In the genomic region with DNA sequence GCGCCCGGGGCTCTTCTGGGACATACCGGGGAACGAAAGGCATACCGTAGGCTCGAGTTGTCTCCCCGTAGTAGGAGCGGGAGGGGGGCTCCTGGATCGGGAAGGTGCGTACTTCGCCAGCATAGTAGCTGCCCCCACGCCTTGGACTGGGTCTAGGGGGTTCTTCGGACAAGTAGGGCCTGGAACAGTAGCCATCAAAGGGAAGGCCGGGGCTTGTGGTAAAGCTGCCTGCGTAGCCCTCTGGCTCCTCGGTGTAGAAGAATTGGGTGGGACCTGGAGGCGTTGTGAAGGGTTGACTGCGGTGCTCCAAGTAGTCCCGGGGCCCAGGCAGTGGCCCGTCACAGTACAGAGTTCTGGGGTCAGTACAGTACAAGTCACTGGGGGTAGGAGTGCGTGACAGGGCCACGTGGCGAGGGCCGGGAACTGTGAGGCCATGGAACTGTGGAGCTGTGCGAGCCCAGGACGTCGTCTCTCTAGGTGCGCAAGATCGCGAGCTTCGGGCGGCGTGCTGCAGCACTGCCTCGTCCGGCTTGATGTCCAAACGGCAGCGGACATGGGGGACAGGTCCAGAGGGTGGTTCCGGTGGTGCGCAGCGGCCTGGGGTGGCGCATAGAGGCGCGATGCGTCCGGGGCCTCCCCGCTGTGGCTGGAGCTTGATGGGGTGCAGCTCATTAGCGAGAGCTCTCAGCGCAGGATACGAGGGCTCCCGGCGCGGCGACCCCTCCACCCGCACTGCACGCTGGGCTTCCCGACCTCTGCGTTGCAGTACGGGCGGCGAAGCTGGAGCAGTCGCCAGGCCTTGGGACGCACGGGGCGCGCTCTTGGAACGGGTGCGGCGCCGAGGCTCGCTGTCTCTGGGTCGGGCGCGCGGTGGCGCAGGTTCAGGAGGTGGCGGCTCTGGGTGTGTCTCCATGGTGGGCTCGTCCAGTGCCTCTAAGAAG, we compare ENCODE assay signal across 8 mouse cellular contexts. TPM values are rescaled to one million over a fixed set of nuclear protein-coding genes. Genes with fewer than 3 reads are reported as not detected.
DNase-seq lines count a peak whose midpoint lies in the region; ATAC-seq and TF ChIP-seq lines count a peak whose summit lies in the region.

No protein-coding gene starts in this region.

- no peak overlapping the region for H3K9ac ChIP-seq in hindbrain, postnatal 0 days (replicated peaks; ENCODE audit: low read length)
- H3K9ac ChIP-seq in neural tube, embryonic 14.5 days (replicated peaks; ENCODE audit: low read depth, low read length), result no peak overlapping the region

- peak; percentile 68 to 81 for DNase-seq in cerebellum, adult 2 months
- DNase-seq in thymus, postnatal 0 days (ENCODE audit: low spot score), result peak; percentile 12
- DNase-seq in thymus, adult 2 months, result no peak
- DNase-seq in hindbrain, postnatal 0 days (ENCODE audit: low spot score), result no peak
- no peak for DNase-seq in left cerebral cortex, adult 18-20 months (ENCODE audit: low spot score in 2 of 2)

- H3K27me3 ChIP-seq in cerebellum, adult 2 months (ENCODE audit: control insufficient read depth, insufficient read depth, low read length), result no peaks in the 10 kb centered on the region
- peaks cover 29% of the 10 kb centered on the region for H3K27me3 ChIP-seq in thymus, adult 2 months (ENCODE audit: control insufficient read depth, insufficient read depth, low read length)
- peaks cover 38% of the 10 kb centered on the region for H3K27me3 ChIP-seq in hindbrain, postnatal 0 days (ENCODE audit: insufficient read depth, low read length)
- peaks cover 41% of the 10 kb centered on the region for H3K27me3 ChIP-seq in neural tube, embryonic 14.5 days (ENCODE audit: control insufficient read depth, insufficient read depth, low read length)

- TF ChIP-seq CTCF in cerebellum, adult 2 months (IDR thresholded peaks at IDR 0.05; ENCODE audit: borderline replicate concordance, insufficient read depth, low read depth, low read length), result no peak
- no peak for TF ChIP-seq CTCF in thymus, adult 2 months (IDR thresholded peaks at IDR 0.05; ENCODE audit: borderline replicate concordance, control insufficient read depth, extremely low read depth, insufficient read depth, low read length, poor library complexity)
- TF ChIP-seq CTCF in hindbrain, postnatal 0 days (IDR thresholded peaks at IDR 0.05; ENCODE audit: low read depth), result no peak

- peaks cover 63% of the 10 kb centered on the region for H3K4me1 ChIP-seq in cerebellum, adult 2 months (ENCODE audit: control insufficient read depth, insufficient read depth, low read length)
- peaks cover 54% of the 10 kb centered on the region for H3K4me1 ChIP-seq in thymus, adult 2 months (replicated peaks; ENCODE audit: control insufficient read depth, insufficient read depth, low read length)
- peaks cover 37% of the 10 kb centered on the region for H3K4me1 ChIP-seq in hindbrain, postnatal 0 days (ENCODE audit: insufficient read depth, low read length)
- H3K4me1 ChIP-seq in neural tube, embryonic 14.5 days (ENCODE audit: control insufficient read depth, insufficient read depth, low read length), result peaks cover 50% of the 10 kb centered on the region

- peak overlapping the region; percentile 82 for H3K4me2 ChIP-seq in hindbrain, postnatal 0 days (ENCODE audit: low read depth, low read length)
- peak overlapping the region; percentile 23 for H3K4me2 ChIP-seq in neural tube, embryonic 14.5 days (ENCODE audit: low read depth, low read length)

- H3K4me3 ChIP-seq in cerebellum, adult 2 months (replicated peaks; ENCODE audit: insufficient read depth, low read depth, low read length), result peak overlapping the region; percentile 70
- no peak overlapping the region for H3K4me3 ChIP-seq in thymus, adult 2 months (ENCODE audit: control insufficient read depth, insufficient read depth, low read length)
- peak overlapping the region; percentile 19 for H3K4me3 ChIP-seq in hindbrain, postnatal 0 days (ENCODE audit: low read length)
- peak overlapping the region; percentile 7; the same call in 1 of the 2 replicates for H3K4me3 ChIP-seq in neural tube, embryonic 14.5 days (ENCODE audit: low read depth, low read length)

- H3K27ac ChIP-seq in cerebellum, adult 2 months (ENCODE audit: insufficient read depth, low read length), result peak overlapping the region; percentile 96
- no peak overlapping the region for H3K27ac ChIP-seq in thymus, adult 2 months (ENCODE audit: control insufficient read depth, insufficient read depth, low read length)
- H3K27ac ChIP-seq in hindbrain, postnatal 0 days, result no peak overlapping the region
- H3K27ac ChIP-seq in neural tube, embryonic 14.5 days (ENCODE audit: low read depth, low read length), result no peak overlapping the region

- TF ChIP-seq POLR2A in cerebellum, adult 2 months (IDR thresholded peaks at IDR 0.05; ENCODE audit: borderline replicate concordance, insufficient read depth, low read length), result no peak
- no peak for TF ChIP-seq POLR2A in thymus, adult 2 months (IDR thresholded peaks at IDR 0.05; ENCODE audit: control insufficient read depth, extremely low read depth, insufficient read depth, low read length, poor library complexity)

- H3K36me3 ChIP-seq in thymus, adult 2 months (ENCODE audit: control insufficient read depth, insufficient read depth, low read length), result no peaks in the 10 kb centered on the region; the same call in 1 of the 2 replicates
- H3K36me3 ChIP-seq in hindbrain, postnatal 0 days (ENCODE audit: insufficient read depth, low read length), result peaks cover 9% of the 10 kb centered on the region; the same call in 1 of the 2 replicates
- H3K36me3 ChIP-seq in neural tube, embryonic 14.5 days (ENCODE audit: control insufficient read depth, insufficient read depth, low read length), result peaks cover 5% of the 10 kb centered on the region; the same call in 1 of the 2 replicates

- no peaks in the 10 kb centered on the region for H3K9me3 ChIP-seq in hindbrain, postnatal 0 days (ENCODE audit: low read length)
- H3K9me3 ChIP-seq in neural tube, embryonic 14.5 days (ENCODE audit: control insufficient read depth, low read length), result no peaks in the 10 kb centered on the region

- WGBS in cerebellum, adult 2 months, result 10% methylated on average over 77 of the region's 77 CpGs
- WGBS in thymus, adult 2 months, result 8% methylated on average over 77 of the region's 77 CpGs
- 19% methylated on average over 77 of the region's 77 CpGs for WGBS in hindbrain, postnatal 0 days
- 6% methylated on average over 76 of the region's 77 CpGs for WGBS in neural tube, embryonic 14.5 days

- no peak for ATAC-seq in cerebellum, adult (ENCODE audit: insufficient number of reproducible peaks, low FRiP score, low TSS enrichment)
- no peak for ATAC-seq in hindbrain, postnatal 0 days
- ATAC-seq in neural tube, embryonic 14.5 days (ENCODE audit: low read depth), result no peak
- no peak for ATAC-seq in monocyte, adult 5-6 weeks (replicated peaks; ENCODE audit: insufficient number of reproducible peaks, low FRiP score, low TSS enrichment, poor library complexity, severe bottlenecking)

RNA-seq across cellular contexts. Expression of a gene that starts 2.5 kb away (rescaled TPM):
- 257 and 312 TPM in 2 replicates for polyA plus RNA-seq in cerebellum, adult 2 months (2012; rRNA removed)
- polyA plus RNA-seq in thymus, postnatal 0 days (2015; fragmentation: Nextera tagmentation; extraction: Ambion mirVana), result 0.04 and 0.49 TPM in 2 replicates
- polyA plus RNA-seq in thymus, adult 2 months (2012; rRNA removed), result 7.0 and 7.4 TPM in 2 replicates
- total RNA-seq in hindbrain, postnatal 0 days (2014; rRNA removed), result 22.4 and 29.1 TPM in 2 replicates
- polyA plus RNA-seq in hindbrain, postnatal 0 days (2015; fragmentation: Nextera tagmentation; extraction: Ambion mirVana), result 18.8 and 19.8 TPM in 2 replicates
- 8.1 and 13.3 TPM in 2 replicates for polyA plus RNA-seq in neural tube, embryonic 14.5 days (2014; fragmentation: Nextera tagmentation; extraction: Ambion mirVana)
- total RNA-seq in monocyte, adult 5-6 weeks (2017), result 0.10 TPM in 1 of 3 replicates, not detected in the others
- total RNA-seq in left cerebral cortex, adult 18-20 months (2021), result 10 to 100 TPM; 85.6 to 86.3 TPM

RNA-seq across cellular contexts. Expression of a gene that starts 4.0 kb away (rescaled TPM):
- polyA plus RNA-seq in cerebellum, adult 2 months (2012; rRNA removed), result 176 and 186 TPM in 2 replicates
- polyA plus RNA-seq in thymus, postnatal 0 days (2015; fragmentation: Nextera tagmentation; extraction: Ambion mirVana), result 184 and 191 TPM in 2 replicates
- polyA plus RNA-seq in thymus, adult 2 months (2012; rRNA removed), result 73.6 and 94.7 TPM in 2 replicates
- total RNA-seq in hindbrain, postnatal 0 days (2014; rRNA removed), result 35.4 and 48.2 TPM in 2 replicates
- polyA plus RNA-seq in hindbrain, postnatal 0 days (2015; fragmentation: Nextera tagmentation; extraction: Ambion mirVana), result 232 and 242 TPM in 2 replicates
- 184 and 209 TPM in 2 replicates for polyA plus RNA-seq in neural tube, embryonic 14.5 days (2014; fragmentation: Nextera tagmentation; extraction: Ambion mirVana)
- total RNA-seq in monocyte, adult 5-6 weeks (2017), result 0.67 to 1.9 TPM (median 1.1 TPM) in 3 replicates
- 10 to 100 TPM; 60.3 to 63.0 TPM for total RNA-seq in left cerebral cortex, adult 18-20 months (2021)

RNA-seq across cellular contexts. Expression of a gene that starts 4.4 kb away (rescaled TPM):
- polyA plus RNA-seq in cerebellum, adult 2 months (2012; rRNA removed), result 3.0 and 4.4 TPM in 2 replicates
- 0.53 and 1.0 TPM in 2 replicates for polyA plus RNA-seq in thymus, postnatal 0 days (2015; fragmentation: Nextera tagmentation; extraction: Ambion mirVana)
- polyA plus RNA-seq in thymus, adult 2 months (2012; rRNA removed), result 18.9 and 25.8 TPM in 2 replicates
- total RNA-seq in hindbrain, postnatal 0 days (2014; rRNA removed), result 1.2 and 2.5 TPM in 2 replicates
- polyA plus RNA-seq in hindbrain, postnatal 0 days (2015; fragmentation: Nextera tagmentation; extraction: Ambion mirVana), result 1.2 and 2.0 TPM in 2 replicates
- 2.2 and 2.3 TPM in 2 replicates for polyA plus RNA-seq in neural tube, embryonic 14.5 days (2014; fragmentation: Nextera tagmentation; extraction: Ambion mirVana)
- total RNA-seq in monocyte, adult 5-6 weeks (2017), result 2.8 to 6.2 TPM in 2 of 3 replicates, not detected in the other
- 1 to 10 TPM; 1.1 to 1.3 TPM for total RNA-seq in left cerebral cortex, adult 18-20 months (2021)

RNA-seq across cellular contexts. Expression of a gene that starts 21.4 kb away (rescaled TPM):
- polyA plus RNA-seq in cerebellum, adult 2 months (2012; rRNA removed), result 345 and 350 TPM in 2 replicates
- 466 and 515 TPM in 2 replicates for polyA plus RNA-seq in thymus, postnatal 0 days (2015; fragmentation: Nextera tagmentation; extraction: Ambion mirVana)
- 142 and 152 TPM in 2 replicates for polyA plus RNA-seq in thymus, adult 2 months (2012; rRNA removed)
- total RNA-seq in hindbrain, postnatal 0 days (2014; rRNA removed), result 159 and 274 TPM in 2 replicates
- polyA plus RNA-seq in hindbrain, postnatal 0 days (2015; fragmentation: Nextera tagmentation; extraction: Ambion mirVana), result 394 and 413 TPM in 2 replicates
- 373 and 390 TPM in 2 replicates for polyA plus RNA-seq in neural tube, embryonic 14.5 days (2014; fragmentation: Nextera tagmentation; extraction: Ambion mirVana)
- total RNA-seq in monocyte, adult 5-6 weeks (2017), result 80.0 to 121 TPM (median 114 TPM) in 3 replicates
- 100 to 1,000 TPM; 199 to 203 TPM for total RNA-seq in left cerebral cortex, adult 18-20 months (2021)

RNA-seq across cellular contexts. Expression of a gene that starts 29.3 kb away (rescaled TPM):
- polyA plus RNA-seq in cerebellum, adult 2 months (2012; rRNA removed), result 161 and 172 TPM in 2 replicates
- polyA plus RNA-seq in thymus, postnatal 0 days (2015; fragmentation: Nextera tagmentation; extraction: Ambion mirVana), result 30.3 and 39.7 TPM in 2 replicates
- 83.4 and 89.6 TPM in 2 replicates for polyA plus RNA-seq in thymus, adult 2 months (2012; rRNA removed)
- total RNA-seq in hindbrain, postnatal 0 days (2014; rRNA removed), result 71.8 and 74.9 TPM in 2 replicates
- 53.0 and 62.4 TPM in 2 replicates for polyA plus RNA-seq in hindbrain, postnatal 0 days (2015; fragmentation: Nextera tagmentation; extraction: Ambion mirVana)
- polyA plus RNA-seq in neural tube, embryonic 14.5 days (2014; fragmentation: Nextera tagmentation; extraction: Ambion mirVana), result 64.2 and 66.6 TPM in 2 replicates
- 42.7 to 71.6 TPM (median 51.7 TPM) in 3 replicates for total RNA-seq in monocyte, adult 5-6 weeks (2017)
- total RNA-seq in left cerebral cortex, adult 18-20 months (2021), result 100 to 1,000 TPM; 146 to 150 TPM

Comparison
In these comparisons a context has a peak if more than half of its experiments do, and no peak if none do; other contexts are left out.
1. DNase-seq: peak in cerebellum, adult 2 months (2 of 2) and thymus, postnatal 0 days (single experiment); none in thymus, adult 2 months (single experiment), hindbrain, postnatal 0 days (single experiment) and left cerebral cortex, adult 18-20 months (0 of 2).
2. RNA of a gene that starts 2.5 kb away (polyA plus RNA-seq): 257 to 312 TPM in cerebellum, adult 2 months; 18.8 to 19.8 TPM in hindbrain, postnatal 0 days, 8.1 to 13.3 TPM in neural tube, embryonic 14.5 days, 7.0 to 7.4 TPM in thymus, adult 2 months and 0.04 to 0.49 TPM in thymus, postnatal 0 days; every median in the first group is over 10 times any median in the second.